Mouse (Mus musculus) stomach, postnatal 0 days (tissue): ENCODE data around the gene Plbd2.
A peak's percentile ranks its signal among the peaks of the same experiment; 100 is the strongest.
"Not testable (repeated sequence)": the region's sequence is repeated elsewhere in the genome, so short reads cannot be mapped to it uniquely, and the experiment has no call there.

Experiments
- CTCF ChIP-seq: IDR thresholded peaks from 2 replicates; pipeline ENCODE4 v1.5.1; 2016; ENCODE audit warnings: antibody characterized with exemption, low read depth, mild to moderate bottlenecking, moderate library complexity
- EP300 ChIP-seq: optimal IDR thresholded peaks from 2 replicates; pipeline ENCODE3; 2016; ENCODE audit warnings: antibody characterized with exemption

GRCm38 (mm10) chr5:120500609-120501008, 2.8 kb downstream of the Plbd2 start:
- TF ChIP-seq CTCF: 0 out of 2 replicates have a peak, but pooled peaks have one; percentile 14
- not testable (repeated sequence) for TF ChIP-seq EP300
